Mouse (Mus musculus): ENCODE results near the gene Ubash3b.
A peak's percentile ranks its signal among the peaks of the same experiment; 100 is the strongest.

Ubash3b gene

DNA sequence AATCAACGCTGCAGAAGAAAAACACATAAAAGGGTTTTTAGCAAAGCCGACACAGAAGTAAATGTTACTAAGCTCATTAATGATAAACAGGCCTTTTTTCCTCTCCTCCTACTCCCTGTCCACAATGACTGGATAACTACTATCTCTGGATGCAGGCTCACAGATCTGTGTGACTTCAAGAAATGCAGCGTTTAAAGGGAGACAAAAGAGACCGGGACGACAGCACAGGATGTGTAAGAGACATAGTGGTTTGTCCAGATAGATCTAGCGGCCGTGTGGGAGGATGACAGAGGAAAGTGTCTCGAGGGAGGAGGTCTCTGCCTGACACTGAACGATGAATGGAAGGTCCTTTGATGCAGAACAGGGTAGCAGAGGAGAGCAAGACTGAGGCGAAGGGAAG, 5.4 kb upstream of the Ubash3b start:
- no peak for DNase-seq (ENCODE audit: low spot score in 2 of 2)

DNA sequence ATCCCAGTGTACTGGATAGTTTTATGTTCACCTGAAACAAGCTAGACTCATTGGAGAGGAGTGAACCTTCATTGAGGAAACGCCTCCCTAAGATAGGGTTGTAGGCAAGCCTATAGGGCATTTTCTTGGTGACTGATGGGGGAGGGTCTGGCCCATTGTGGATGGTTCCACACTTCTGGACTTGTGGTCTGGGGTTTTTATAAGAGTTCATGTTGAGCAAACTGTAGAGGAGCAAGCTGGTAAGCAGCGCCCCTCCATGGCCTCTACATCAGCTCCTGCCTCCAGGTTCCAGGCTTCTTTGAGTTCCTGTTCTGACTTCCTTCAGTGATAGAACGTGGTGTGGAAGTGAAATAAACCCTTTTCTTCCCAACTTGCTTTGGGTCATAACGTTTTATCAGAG, 866 bp upstream of the Ubash3b start:
- no peak for DNase-seq (ENCODE audit: low spot score in 2 of 2)

DNA sequence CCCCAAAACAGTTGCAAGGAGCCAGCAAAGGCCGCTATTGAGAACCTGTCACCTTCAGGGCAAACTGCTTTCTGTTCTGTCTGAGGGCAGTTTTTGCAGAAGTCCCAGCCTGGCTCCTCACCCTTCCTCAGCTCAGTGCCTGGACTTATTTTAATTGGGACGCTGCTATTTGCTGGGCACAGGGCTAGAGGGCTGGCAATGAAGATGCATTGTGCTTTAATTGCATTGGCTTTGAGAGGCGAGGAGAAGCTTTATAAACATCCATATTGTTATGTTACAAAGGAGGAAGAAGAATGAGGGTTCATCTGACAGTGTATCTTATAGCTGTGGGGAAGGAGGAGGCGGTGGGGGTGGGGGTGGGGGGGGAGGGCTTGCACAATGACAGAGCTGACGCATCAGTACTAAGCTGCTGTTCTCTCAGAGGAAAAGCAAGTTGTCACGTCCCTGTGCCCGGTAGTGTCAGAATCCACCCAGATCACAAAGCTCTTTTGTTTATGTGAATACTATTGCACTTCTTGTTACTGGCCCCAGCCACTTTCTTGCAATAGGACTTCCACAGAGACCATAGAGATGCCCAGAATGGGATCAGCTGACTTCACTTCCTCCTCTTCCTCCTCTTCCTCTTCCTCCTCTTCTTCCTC, 841 bp downstream of the Ubash3b start:
- DNase-seq (ENCODE audit: low spot score in 2 of 2): no peak

DNA sequence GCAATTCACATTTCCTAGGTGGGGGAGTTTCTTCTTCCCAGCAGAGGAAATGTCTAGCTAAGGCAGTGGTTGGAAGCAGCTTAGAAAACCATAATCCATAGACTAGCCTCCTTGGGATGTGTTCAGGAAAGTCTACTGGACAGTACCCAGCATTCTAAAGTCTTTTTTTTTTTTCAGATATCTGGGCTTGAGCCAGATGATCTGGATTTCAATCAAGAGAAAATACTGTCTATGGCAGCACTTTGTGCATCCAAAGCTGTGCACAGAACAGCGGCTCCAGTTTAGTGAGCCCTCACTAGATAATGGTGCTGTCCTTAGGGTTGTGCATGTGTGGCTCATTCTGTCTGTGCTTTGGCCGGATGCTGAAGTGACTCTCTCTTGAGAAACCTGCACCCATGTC, 2.3 kb downstream of the Ubash3b start:
- DNase-seq (ENCODE audit: low spot score in 2 of 2): no peak

DNA sequence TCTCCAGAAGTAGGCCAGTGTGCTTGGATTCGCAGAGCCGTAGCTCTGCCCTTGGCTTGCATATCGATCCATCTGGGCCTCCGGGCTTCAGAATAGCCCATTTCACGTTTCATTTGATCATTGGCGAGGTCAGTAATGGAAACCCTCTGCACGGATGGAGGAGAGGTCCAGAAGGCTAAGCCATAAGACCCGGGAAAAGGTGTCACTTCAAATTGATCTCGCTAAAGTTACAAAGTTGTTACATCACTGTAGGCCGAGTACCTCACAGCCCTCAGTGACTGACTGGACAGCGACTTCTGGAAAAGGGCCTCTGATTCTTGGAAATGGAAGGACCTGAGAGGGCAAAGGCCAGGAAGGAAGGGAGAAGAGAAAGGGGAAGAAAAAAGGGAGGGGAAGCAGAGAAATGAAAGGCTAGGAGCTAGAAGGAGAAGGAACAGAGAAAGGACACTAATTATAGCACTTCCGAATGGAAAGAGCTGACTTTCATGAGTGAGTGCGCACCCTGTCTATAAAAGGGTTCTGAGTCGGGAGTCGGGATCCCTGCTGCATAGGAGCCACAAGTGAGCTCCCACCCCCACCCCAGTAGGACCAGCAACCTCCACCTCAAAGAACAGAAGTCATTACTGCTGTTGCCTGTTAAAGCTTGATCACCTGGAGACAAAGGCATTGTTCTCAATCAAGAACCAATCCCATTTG, 3.5 kb downstream of the Ubash3b start:
- DNase-seq (ENCODE audit: low spot score in 2 of 2): no peak

DNA sequence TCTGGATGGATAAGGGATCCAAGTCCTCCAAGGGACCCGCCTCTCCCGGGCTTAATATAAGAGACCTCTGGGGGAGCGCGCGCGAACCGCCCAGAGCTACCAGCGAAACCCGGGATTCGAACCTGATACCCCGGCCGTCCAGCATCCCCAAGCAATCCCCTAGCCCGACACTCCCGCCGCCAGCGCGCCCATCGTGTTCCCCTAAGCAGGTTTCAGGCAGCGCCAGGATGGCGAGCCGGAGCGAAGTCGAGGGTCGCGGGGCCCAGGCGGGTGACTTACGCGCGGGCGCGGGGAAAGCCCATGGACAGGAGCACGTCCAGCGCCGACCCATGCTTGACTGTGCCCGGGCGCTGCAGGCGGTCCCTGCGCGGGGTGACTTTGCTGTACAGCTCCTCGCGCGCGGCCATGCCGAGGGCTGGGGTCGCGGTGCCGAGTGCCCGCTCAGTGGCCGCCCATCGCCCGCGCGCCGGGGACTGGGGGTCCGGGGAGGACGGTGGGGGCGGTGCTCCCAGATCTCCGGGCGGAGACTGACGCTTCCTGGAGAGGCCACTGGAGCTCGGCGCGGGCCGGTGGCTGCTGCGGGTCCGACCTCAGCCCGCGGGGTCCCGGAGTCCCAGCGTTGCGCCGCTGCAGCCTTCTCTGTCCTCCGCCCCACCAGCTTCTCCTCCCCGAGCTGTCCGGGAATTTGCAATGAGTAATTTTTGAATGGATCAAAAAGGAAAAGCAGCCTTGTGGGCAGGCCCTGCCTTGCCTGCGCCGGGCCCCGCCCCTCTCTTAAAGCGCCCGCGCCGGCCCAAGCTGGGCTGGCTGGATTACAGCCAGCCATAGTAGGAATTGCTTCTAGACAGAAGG, 4.3 kb downstream of the Ubash3b start:
- peak; percentile 48 to 76 for DNase-seq (ENCODE audit: low spot score in 2 of 2)

DNA sequence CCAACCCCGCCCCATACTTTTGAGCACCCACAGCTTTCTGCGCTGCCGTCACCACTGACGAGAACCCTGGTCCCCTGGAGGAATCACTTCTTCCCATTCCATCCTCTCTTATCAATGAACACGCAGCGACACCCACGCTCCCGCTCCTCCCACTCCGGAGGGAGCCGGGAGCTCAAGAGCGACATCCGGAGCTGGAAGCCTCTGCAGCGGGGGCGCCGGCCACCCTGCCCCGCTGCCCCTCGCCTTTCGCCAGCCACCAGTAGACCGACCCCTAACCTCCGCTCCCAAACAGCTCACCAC, 4.8 kb downstream of the Ubash3b start:
- DNase-seq (ENCODE audit: low spot score in 2 of 2): no peak

DNA sequence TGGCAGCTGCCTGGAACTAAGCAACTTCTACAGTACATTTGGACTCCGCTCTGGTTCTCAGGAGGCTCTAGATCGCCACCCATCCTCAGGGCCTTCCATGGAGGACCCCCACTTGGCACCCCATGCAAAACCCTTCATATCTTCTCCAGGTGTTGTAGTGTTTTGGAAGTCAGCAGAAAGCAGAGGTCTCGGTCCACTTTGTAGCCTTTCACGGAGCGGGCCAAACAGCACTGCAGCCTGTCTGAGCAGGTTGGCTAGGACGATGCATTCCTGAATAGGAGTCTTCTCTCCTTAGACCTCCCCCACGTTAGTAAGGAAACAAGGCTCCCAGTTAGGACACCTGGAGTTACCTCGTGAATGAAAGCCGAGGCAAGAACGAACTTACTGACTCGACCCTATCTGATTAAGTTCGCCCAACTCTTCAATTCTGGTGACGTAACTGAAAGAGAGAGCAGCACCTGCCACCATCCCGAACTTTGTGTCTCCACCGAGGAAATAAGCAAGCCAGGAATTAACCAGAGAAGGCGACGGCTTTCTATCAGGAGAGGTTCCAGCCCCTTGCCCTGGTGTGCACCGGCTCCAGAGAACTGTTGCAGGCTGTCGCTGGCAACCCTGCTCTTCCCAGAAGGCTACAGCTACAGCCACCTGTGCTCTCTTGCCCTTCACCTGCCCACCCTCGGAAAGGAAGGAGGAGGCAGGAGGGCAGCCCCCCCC, 5.3 kb downstream of the Ubash3b start:
- peak in 1 of 2 experiments; percentile 8 for DNase-seq (ENCODE audit: low spot score in 2 of 2)

DNA sequence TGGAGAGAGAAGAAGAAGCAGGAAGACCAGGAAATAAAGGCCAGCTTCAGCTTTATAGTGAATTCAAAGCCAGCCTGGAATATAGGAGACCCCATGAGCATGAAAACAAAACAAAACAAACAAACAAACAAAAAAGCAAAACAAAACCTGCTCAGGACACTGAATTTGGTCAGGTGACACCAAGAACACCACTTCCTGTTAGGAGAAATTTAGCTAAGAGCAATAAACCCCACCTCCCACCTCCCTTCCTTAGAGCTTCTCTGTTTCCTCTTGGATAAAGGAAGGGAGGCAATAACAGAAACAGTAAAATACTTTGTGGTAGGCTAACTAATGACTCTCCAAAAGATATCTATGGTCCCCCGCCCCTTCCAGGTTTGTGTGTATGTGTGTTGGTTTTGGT, 7.5 kb downstream of the Ubash3b start:
- DNase-seq (ENCODE audit: low spot score in 2 of 2): no peak

DNA sequence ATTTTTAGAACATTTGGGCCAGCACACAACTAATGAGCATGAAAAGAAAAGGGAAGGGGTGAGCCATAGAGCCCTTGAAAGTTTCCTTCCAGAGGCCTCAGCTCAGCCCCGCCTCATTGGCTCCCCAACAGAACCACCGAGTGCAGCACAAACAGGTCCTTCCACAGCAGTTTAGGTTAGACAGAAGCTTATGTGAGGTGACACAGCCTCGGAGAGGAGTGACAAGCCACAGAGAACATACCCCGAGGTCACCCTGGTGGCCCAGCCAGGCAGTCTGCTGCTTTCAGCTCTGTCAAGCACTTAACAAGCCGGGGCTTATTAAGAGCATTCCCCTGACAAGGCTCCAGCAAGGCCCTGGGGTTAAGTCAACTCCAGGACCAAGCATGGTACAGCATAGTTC, 8.4 kb downstream of the Ubash3b start:
- DNase-seq (ENCODE audit: low spot score in 2 of 2): no peak

DNA sequence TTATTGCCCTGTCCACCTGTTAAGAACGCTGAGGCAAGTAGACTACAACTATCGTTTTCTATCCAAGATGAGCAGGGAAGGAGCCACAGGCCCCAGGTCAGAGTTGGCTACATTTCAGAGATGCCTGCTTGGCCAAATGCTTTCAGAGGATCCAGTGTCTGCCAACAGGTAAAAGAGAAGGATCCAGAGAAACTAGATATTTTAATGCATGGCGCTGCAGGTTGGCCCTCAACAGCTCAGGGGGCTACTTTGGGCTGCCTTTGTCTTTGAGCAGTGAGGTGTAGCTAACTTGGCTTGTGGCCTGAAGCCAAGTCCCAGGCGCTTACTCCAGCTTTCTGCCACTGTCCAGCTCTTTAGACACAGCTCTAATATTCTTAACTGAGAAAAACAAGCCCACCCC, 10.0 kb downstream of the Ubash3b start:
- peak in 1 of 2 experiments; percentile 77 for DNase-seq (ENCODE audit: low spot score in 2 of 2)

DNA sequence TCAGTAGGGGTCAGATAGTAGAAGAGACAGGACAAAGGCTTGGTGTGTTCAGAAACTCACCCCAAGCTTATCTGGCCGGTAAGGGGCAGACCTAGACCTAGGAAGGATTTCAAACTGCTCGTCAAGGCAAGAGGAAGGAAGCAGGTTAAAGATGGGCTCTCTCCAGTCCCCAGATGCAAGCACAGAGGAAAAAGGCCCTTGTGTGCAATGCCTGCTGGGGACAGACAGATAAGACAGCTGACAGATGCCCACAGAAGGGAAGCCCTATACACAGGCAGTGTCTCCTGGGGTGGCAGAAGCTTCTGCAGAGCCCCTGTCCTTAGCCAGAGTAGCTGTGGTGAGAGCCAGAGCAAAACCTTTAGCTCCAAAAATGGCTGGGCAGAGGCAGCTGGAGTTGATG, 11.6 kb downstream of the Ubash3b start:
- DNase-seq (ENCODE audit: low spot score in 2 of 2): peak in 1 of 2 experiments; percentile 16

DNA sequence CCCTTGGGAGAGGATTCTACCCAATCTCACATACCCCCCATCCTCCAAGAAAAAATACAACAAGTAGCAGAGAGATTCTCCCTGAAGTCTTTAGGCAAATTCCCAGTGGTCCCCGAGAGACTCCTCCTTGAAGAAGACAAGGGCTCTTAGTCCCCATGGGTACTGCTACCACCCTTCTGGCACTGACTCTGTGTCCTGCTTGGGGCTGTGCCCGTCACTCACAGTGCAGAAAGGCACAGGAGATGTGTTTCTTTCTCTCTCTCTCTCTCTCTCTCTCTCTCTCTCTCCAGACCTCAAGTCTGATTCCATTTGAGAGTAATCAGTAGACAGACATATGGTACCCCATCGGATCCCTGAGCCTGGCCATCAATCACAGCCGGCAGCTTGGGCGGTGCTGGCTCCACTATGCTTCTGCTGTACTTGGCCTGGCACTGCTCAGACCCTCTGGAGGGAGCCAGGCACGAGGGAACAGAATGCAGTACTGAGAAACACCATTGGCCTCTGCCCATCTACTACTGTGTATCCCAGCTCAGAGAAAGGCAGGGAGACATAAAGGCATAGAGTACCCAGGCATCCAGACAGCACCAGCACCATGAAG, 12.3 kb downstream of the Ubash3b start:
- peak in 1 of 2 experiments; percentile 69 for DNase-seq (ENCODE audit: low spot score in 2 of 2)

DNA sequence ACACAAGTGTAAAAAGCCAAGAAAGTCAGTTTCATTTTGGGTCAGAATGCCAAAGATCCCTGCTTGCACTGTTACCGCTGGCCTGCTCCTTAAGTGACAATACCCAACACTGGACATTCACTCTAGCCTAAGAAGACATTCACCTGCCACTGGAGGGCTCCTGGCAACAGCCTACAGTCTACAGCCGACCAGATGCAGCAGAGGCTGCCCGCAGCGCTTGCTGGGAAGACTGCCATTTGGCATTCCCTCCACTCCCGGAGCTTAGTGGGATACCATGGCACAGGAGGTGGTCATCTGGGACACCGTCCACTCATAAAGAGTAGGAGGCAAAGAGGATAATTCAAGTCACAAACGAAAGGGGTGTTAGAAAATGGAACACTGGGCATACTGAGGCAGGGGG, 12.9 kb downstream of the Ubash3b start:
- DNase-seq (ENCODE audit: low spot score in 2 of 2): peak; percentile 53 to 78

DNA sequence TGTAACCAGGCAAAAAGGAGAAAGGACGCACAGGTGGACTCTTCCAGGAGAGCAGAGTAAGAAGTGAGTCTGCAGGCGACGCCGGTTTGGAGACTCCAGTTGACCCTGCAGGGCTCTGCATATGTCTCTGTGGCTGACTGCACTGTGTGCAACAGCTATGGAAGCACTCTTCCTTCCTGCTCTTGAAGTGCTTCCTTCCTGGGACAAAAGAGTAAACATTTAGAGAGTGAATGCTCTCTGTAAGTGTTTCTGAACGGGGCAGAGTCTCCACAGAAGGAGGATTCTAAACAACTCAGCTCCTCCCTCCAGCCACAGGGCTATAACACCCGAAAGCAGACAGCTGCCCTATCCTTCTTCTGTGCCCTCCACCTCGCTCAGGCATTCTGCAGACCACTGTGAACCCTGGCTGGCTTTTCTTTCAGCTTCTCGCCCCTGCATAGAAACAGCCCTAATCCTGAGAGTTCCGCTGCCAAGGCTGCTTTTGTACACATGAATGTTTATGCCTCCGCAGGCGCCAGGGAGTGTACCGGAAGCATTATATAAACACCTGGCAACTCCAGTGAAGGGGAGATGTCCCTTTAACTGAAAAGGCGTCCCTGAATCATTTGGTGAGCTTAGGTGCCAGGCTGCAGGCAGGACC, 14.2 kb downstream of the Ubash3b start:
- DNase-seq (ENCODE audit: low spot score in 2 of 2): peak in 1 of 2 experiments; percentile 22

DNA sequence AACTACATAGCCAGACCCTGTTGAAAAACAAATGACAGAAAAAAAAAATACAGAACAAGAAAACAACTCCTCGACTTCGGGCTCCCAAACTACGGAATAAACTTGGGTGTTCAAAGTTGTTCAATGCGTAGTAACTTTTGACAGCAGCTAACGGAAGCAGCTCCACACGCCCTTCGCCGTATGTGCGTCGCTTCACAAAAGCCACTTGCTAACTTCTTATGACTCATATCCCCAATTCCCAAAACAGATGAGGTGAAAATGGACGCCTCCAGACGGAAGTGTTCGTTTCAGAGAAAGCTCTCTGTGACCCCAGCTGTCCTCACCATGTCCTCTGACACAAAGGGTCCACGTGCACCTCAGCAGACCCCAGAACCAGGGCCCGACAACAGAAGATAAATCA, 17.7 kb downstream of the Ubash3b start:
- DNase-seq (ENCODE audit: low spot score in 2 of 2): no peak

DNA sequence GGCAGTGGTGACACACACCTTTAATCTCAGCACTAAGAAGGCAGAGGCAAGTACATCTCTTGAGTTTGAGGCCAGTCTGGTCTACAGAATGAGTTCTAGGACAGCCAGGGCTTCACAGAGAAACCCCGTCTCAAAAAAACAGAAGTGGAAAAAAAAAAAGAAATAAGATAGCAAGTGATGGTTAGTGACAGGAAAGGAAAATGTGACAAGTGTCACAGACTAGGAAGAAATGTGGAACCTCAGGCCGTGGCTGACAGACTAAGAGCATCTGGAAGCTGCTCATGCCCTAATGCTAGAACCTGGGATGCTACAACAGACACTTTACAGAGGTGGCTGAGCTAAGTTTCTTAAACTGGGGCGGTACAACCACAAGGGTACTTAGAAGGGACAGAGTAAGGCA, 18.4 kb downstream of the Ubash3b start:
- DNase-seq (ENCODE audit: low spot score in 2 of 2): no peak

DNA sequence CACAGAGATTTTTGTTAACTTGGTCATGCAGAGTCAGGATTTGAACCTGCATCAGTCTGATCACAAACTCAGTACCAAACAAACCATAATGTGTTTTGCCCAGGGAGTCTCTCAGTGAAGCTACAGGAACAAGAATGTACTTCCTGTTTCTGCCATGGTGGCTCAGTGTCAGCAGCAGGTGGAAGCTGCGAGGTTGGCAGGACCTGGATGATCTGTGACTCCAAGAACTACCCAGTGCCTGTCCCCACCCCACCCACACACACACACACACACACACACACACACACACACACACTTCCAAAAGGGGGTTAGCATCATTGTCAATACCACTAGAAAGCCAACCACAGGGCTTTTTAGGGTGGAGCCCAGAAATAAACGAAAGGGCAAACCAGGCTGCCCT, 20.5 kb downstream of the Ubash3b start:
- DNase-seq (ENCODE audit: low spot score in 2 of 2): no peak

DNA sequence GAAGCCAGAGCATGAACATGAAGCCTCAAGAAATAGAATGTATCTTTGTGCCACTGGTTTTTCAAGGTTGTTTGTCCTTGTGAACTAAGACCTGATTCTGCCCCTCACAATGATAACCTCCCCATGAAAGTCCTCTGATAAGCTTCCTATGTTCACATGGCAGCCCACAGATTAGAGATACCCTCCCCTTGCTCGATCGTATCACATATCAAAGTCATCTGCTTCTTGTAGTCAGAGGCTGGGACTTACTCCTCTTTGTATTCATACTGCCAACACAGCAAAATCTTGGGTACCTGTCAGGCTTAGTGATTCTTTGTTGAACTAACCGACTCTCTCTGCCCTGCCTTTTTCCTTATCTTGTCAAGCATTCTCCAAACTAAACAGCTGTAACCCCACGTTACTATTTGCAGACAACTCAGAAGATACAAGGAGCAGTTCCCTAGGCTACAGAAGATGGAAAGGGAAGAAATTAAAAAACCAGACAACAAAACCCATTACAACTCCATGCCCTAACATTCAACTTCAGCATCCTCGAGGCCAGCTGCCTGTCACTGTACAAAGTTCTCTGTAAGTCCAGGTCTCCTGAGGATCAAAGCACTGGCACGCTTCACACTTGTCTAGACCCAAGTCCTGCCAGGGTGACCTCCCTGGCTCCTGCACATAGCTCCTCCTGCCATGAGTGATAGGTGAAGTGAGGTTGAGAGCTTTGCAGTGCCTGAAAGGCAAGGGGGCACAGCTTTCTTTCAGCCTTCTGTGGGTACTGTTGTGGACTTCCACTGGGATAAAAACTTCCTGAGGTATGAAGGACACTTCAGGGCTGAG, 22.3 kb downstream of the Ubash3b start:
- DNase-seq (ENCODE audit: low spot score in 2 of 2): no peak

DNA sequence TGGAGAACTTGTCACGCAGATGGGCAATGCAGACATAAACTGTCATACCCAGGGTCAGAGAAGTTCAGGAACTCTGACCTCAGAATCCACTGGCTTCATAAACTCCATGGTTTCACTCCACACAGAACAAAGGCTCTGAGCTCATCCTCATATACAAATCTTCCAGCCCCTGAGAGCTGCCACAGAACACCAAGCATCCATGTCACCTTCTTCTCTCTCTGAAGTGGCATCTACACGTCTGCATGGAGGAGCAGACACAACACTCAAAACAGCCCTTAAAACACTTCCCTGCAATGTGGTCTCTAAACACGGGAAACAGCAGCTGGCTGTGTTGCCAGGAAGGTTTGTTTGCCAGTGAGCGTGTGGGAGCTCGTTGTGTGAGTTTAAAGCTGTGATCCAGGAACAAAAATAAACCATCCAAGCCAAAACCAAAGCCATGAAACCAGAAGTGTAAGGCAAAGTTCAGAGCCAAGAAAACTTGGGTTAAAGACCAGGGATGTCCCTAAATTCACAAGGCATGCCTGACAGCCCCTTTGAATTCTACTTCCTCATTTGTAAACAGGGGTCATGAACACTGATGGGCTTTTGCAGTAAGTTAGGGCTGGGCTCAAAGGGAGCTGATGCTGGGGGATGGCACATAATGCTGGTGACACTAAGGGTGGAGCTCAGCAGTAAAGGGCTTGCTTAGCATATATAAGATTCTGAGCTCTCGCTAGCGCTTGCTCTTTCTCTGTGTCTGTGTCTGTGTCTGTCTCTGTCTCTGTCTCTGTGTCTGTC, 24.6 kb downstream of the Ubash3b start:
- DNase-seq (ENCODE audit: low spot score in 2 of 2): no peak
